Mouse (Mus musculus) hindbrain, embryonic 11.5 days (tissue): ENCODE data around the gene Itgb3. TPM values are rescaled to one million over a fixed set of nuclear protein-coding genes. Genes with fewer than 3 reads are reported as not detected.

ENCODE experiments used
- polyA plus RNA-seq: library from polyadenylated mRNA; unstranded; fragments of >200 nt; fragmentation: Nextera tagmentation; extraction: Ambion mirVana; gene quantifications from 2 replicates; pipeline ENCODE4 v1.2.1, GENCODE M21; 2014

Gene Itgb3
- polyA plus RNA-seq, 1 experiment from 2014 or later, result 1.3 TPM

Other genes starting within 250 kb of the Itgb3 start
- 29.8 and 31.3 TPM in 2 replicates for gene Kansl1, start 139.1 kb upstream of the Itgb3 start, polyA plus RNA-seq
- 54.3 and 58.6 TPM in 2 replicates for gene Cdc27, start 57.4 kb upstream of the Itgb3 start, polyA plus RNA-seq
- 3.4 and 4.5 TPM in 2 replicates for gene Myl4, start 57.3 kb upstream of the Itgb3 start, polyA plus RNA-seq
- not detected in 2 replicates for gene Gm11639, start 77.7 kb downstream of the Itgb3 start, polyA plus RNA-seq